Mouse (Mus musculus): ENCODE measurements around the gene Afap1l2.

DNA sequence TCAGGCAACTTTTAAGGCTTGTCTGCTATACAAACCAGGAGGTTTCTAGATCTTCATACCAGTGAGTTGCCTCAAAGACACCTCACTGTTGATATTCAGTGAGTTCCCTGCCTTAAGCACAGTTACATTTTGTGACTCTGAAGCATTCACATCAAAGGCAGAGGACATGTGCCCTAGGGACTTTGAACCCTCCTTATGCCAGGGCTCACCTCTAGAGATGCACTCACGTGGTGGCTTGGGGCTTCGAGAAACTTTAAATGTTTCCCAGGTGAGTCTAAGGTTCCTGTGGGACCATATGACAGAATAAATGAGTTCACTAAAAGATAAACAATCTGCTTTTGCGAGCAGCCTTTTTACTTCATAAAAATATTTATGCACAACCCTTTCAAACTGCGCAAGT lies 50.0 kb downstream of the Afap1l2 start:
- TF ChIP-seq CTCF (conservative IDR thresholded peaks at IDR 0.05; ENCODE audit: low read length) (no peak), NANOG (IDR thresholded peaks at IDR 0.05; ENCODE audit: borderline replicate concordance, low read length) (no peak)
